Mouse (Mus musculus) forebrain, embryonic 10.5 days (tissue): ENCODE data around the gene Ubxn11. TPM values are rescaled to one million over a fixed set of nuclear protein-coding genes. Genes with fewer than 3 reads are reported as not detected.
A peak's percentile ranks its signal among the peaks of the same experiment; 100 is the strongest.
"Not testable (repeated sequence)": the region's sequence is repeated elsewhere in the genome, so short reads cannot be mapped to it uniquely, and the experiment has no call there.

Experiments
- DNase-seq: peaks from one replicate; pipeline ENCODE4 v3.0.0-alpha.2; 2017; ENCODE audit warnings: low spot score; ENCODE audit errors: extremely low spot score
- H3K27ac ChIP-seq: fragments of 300-500 bp; sonication (generic); 2 replicates; pipeline ENCODE4 v1.5.1; 2016; ENCODE audit warnings: mild to moderate bottlenecking
- H3K27me3 ChIP-seq: fragments of 300-500 bp; sonication (generic); 2 replicates; pipeline ENCODE4 v1.6.1; 2016; ENCODE audit warnings: mild to moderate bottlenecking; ENCODE audit not compliant: poor library complexity, severe bottlenecking
- H3K36me3 ChIP-seq: fragments of 300-500 bp; sonication (generic); replicated peaks from 2 replicates; pipeline ENCODE4 v1.6.1; 2016; ENCODE audit warnings: mild to moderate bottlenecking, moderate library complexity
- H3K4me1 ChIP-seq: fragments of 300-500 bp; sonication (generic); 2 replicates; pipeline ENCODE4 v1.6.1; 2016
- H3K4me3 ChIP-seq: fragments of 300-500 bp; sonication (generic); 2 replicates; pipeline ENCODE4 v1.5.1; 2016; ENCODE audit warnings: mild to moderate bottlenecking, moderate library complexity
- H3K9me3 ChIP-seq: fragments of 300-500 bp; sonication (generic); 2 replicates; pipeline ENCODE4 v1.6.1; 2016; ENCODE audit warnings: mild to moderate bottlenecking, moderate library complexity
- WGBS: fragments of 180-500 bp; shearing (Covaris S2); methylation state at CpG from one replicate; pipeline ENCODE4 v1.1.7; 2016; 5-methylcytosine and 5-hydroxymethylcytosine counted together
- polyA plus RNA-seq: library from polyadenylated mRNA; unstranded; fragments of >200 nt; fragmentation: Nextera tagmentation; extraction: Ambion mirVana; gene quantifications from 2 replicates; pipeline ENCODE4 v1.2.1, GENCODE M21; 2016

Gene Ubxn11
- polyA plus RNA-seq, 1 experiment from 2014 or later: 7.3 TPM

- no peak for DNase-seq
- H3K4me1 ChIP-seq: peaks cover 56% of the 10 kb centered on the region
- no peak overlapping the region for H3K4me3 ChIP-seq
- no peaks in the 10 kb centered on the region for H3K9me3 ChIP-seq
- H3K27me3 ChIP-seq: no peaks in the 10 kb centered on the region
- peaks cover 9% of the 10 kb centered on the region for H3K36me3 ChIP-seq
- 88% methylated on average over 15 of the region's 15 CpGs for WGBS
- no peak overlapping the region for H3K27ac ChIP-seq
These were observed 23.2 kb downstream of the Ubxn11 start for GRCm38 (mm10) chr4:134125383-134126060.

DNA sequence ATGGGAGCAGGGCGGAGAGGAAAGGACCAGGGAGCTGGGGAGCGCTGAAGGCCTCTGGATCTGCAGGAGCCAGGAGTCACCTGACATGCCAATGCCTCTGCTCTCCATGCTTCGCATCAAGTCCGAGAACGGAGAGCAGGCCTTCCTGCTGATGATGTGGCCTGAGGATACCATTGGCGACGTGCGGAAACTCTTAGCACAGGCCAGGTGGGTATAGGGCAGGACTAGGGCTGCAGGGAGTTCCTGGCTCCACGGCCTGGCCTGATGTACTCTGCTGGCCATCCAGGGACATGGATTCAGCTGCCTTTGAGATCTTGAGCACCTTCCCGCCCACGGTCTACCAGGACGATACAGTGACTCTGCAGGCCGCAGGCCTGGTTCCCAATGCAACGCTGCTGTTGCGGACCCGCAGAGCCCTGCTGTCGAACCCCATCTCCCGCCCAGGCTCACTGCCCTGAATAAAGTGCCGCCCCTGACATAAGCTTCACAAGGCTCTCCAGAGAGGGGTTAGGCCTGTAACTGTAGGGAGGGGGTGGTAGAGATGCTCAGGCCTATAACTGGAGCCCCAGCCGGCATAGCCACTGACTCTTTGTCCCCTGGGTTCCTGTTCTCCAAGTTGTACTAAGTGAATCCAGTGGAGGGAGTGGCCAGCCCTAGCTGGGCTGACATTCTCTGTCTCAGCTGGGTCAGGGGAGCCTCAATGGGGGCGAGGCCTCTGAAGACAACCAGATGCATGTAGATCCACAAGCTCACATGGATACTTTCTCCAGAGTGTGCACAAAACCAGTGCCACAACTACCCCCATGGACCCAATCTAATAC is 24.1 kb downstream of the Ubxn11 start:
- H3K27ac ChIP-seq: no peak overlapping the region
- DNase-seq: no peak
- H3K4me3 ChIP-seq: peak overlapping the region; percentile 91; the same call in 1 of the 2 replicates
- peaks cover 19% of the 10 kb centered on the region for H3K36me3 ChIP-seq
- 89% methylated on average over 21 of the region's 21 CpGs for WGBS
- peaks cover 53% of the 10 kb centered on the region for H3K4me1 ChIP-seq
- no peaks in the 10 kb centered on the region for H3K9me3 ChIP-seq
- H3K27me3 ChIP-seq: no peaks in the 10 kb centered on the region

- 90% methylated on average over 7 of the region's 7 CpGs for WGBS
- H3K27me3 ChIP-seq: no peaks in the 10 kb centered on the region
- no peak for DNase-seq
- H3K4me1 ChIP-seq: peaks cover 49% of the 10 kb centered on the region
- peak overlapping the region; percentile 91 for H3K4me3 ChIP-seq
- no peak overlapping the region for H3K27ac ChIP-seq
- peaks cover 23% of the 10 kb centered on the region for H3K36me3 ChIP-seq
- H3K9me3 ChIP-seq: no peaks in the 10 kb centered on the region
These were observed 24.7 kb downstream of the Ubxn11 start for GRCm38 (mm10) chr4:134127121-134127455.

DNA sequence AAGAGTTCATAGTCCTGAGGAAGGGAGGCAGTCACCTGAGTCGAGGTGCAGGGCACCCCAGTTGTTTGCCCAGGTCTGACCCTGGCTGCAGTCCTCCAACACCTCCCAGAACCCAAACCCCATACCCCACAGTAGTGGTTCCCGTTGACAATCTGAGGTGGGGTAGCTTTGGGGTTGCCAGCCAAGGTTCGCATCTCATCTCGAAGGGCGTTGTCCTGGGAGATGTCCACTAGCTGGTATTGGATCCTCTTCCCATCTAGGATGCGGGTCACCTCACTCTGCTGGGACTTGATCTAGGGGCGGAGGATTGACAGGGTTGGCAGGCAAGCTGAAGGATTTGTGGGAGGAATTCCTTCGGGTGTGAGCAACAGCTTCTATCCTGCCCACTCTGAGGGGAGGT is 25.4 kb downstream of the Ubxn11 start:
- Histone ChIP-seq H3K27me3 (no peaks in the 10 kb centered on the region), H3K27ac (peak overlapping the region; percentile 92)
- WGBS: 68% methylated on average over 8 of the region's 8 CpGs

GRCm38 (mm10) chr4:134128221-134128982 is 26.0 kb downstream of the Ubxn11 start, which contains the start of gene Sh3bgrl3:
Gene Sh3bgrl3 (minus strand): TSS chr4:134128789.
- H3K4me3 ChIP-seq: peak within 1 kb of the TSS; percentile 91
- WGBS: 0% methylated on average over 50 of the region's 50 CpGs
- H3K9me3 ChIP-seq: no peaks in the 10 kb centered on the region
- H3K36me3 ChIP-seq: peaks cover 31% of the 10 kb centered on the region
- H3K27me3 ChIP-seq: no peaks in the 10 kb centered on the region
- H3K4me1 ChIP-seq: peaks cover 47% of the 10 kb centered on the region
- H3K27ac ChIP-seq: peak within 1 kb of the TSS; percentile 92
- DNase-seq: peak; percentile 89

More for the DNA sequence above, 25.4 kb downstream of the Ubxn11 start:
- Histone ChIP-seq H3K9me3 (no peaks in the 10 kb centered on the region), H3K4me1 (peaks cover 47% of the 10 kb centered on the region), H3K36me3 (peaks cover 29% of the 10 kb centered on the region), H3K4me3 (peak overlapping the region; percentile 91)
- DNase-seq: no peak

DNA sequence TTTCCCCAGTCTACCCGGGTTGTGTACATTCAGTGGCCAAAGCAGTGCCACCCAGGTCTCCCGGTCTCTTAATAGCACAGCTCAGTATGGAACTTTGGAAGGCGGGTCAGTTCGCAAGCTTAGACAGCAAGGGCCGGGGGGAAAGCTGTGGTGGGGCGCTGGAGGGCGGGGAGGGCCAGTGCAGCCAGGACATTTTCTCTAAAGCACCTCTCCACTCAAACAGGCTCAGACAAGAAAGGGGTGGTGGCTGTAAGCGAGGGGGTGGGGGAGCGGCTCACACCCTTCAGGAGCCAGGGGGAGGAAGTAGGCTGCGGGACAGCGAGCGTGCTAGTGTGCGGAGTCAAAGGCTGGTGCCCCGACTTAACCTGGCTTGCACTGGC is 26.6 kb downstream of the Ubxn11 start:
- H3K4me3 ChIP-seq: peak overlapping the region; percentile 91
- 6% methylated on average over 14 of the region's 14 CpGs for WGBS
- H3K27ac ChIP-seq: peak overlapping the region; percentile 92
- no peaks in the 10 kb centered on the region for H3K9me3 ChIP-seq
- no peak for DNase-seq
- no peaks in the 10 kb centered on the region for H3K27me3 ChIP-seq
- H3K36me3 ChIP-seq: peaks cover 37% of the 10 kb centered on the region
- peaks cover 43% of the 10 kb centered on the region for H3K4me1 ChIP-seq

- DNase-seq: no peak
- no peaks in the 10 kb centered on the region for H3K27me3 ChIP-seq
- H3K27ac ChIP-seq: peak overlapping the region; percentile 92; the same call in 1 of the 2 replicates
- H3K9me3 ChIP-seq: no peaks in the 10 kb centered on the region
- WGBS: 52% methylated on average over 6 of the region's 6 CpGs
- H3K36me3 ChIP-seq: peaks cover 37% of the 10 kb centered on the region
- peak overlapping the region; percentile 91 for H3K4me3 ChIP-seq
- H3K4me1 ChIP-seq: peaks cover 38% of the 10 kb centered on the region
These were observed 27.1 kb downstream of the Ubxn11 start for GRCm38 (mm10) chr4:134129482-134129881.

DNA sequence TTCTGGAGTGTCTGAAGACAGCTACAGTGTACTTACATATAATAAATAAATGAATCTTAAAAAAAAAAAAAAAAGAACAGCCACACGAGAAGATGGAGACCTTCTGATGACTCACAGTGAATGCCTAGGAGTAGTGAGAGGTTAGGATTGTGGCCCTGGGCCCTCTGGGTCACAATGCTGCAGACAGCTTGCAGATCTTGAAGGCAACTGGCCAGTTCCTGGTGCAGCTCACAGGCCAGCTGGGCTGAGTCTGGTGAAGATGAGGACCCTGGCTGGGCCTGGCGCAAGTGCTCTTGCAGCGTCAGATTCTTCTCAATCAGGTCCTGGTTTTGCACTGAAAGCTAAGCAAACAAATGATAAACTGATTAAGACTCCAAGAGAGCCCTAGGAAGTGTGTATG is 29.7 kb downstream of the Ubxn11 start:
- no peak overlapping the region for H3K27ac ChIP-seq
- no peaks in the 10 kb centered on the region for H3K27me3 ChIP-seq
- no peak overlapping the region for H3K4me3 ChIP-seq
- DNase-seq: no peak
- H3K36me3 ChIP-seq: peaks cover 36% of the 10 kb centered on the region
- WGBS: 96% methylated on average over 3 of the region's 3 CpGs
- peaks cover 36% of the 10 kb centered on the region for H3K4me1 ChIP-seq
- no peaks in the 10 kb centered on the region for H3K9me3 ChIP-seq

- Histone ChIP-seq H3K27me3 (no peaks in the 10 kb centered on the region), H3K4me3 (no peak overlapping the region), H3K9me3 (no peaks in the 10 kb centered on the region), H3K36me3 (peaks cover 41% of the 10 kb centered on the region), H3K4me1 (peaks cover 31% of the 10 kb centered on the region), H3K27ac (no peak overlapping the region)
- DNase-seq: no peak
- WGBS: 89% methylated on average over 8 of the region's 8 CpGs
These were observed 30.2 kb downstream of the Ubxn11 start for GRCm38 (mm10) chr4:134132519-134133095.

DNA sequence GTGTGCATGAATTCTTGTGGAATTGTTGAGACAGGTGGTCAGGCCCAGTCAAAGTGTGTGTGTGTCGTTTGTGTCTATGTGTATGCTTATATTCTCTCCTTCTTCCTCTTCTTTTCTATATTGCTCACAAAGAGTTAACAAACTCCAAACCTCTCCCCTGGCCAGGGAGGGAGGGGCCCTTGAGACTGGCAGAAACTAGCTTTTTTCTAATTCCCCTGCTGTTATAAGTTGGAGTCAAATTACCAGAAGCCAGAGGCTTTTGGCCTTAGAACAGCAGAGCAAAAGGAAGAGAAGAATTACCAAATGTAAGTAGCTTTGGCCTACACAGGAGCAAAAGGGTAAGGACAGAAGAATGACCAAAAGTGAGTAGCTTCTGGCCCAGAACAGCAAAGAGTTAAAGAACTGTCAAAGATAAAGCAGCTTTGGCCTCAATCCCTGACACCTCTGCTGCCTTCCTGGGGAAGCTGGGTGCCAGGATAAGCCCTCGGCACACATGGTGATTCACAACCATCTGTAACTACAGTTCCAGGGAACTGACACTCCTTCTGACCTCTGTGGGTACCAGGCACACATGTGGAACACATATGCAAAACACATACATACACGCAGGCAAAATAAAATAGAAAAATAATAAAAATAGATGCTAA is 34.0 kb downstream of the Ubxn11 start:
- no peaks in the 10 kb centered on the region for H3K27me3 ChIP-seq
- H3K27ac ChIP-seq: no peak overlapping the region
- no peak overlapping the region for H3K4me3 ChIP-seq
- DNase-seq: no peak
- H3K36me3 ChIP-seq: peaks cover 54% of the 10 kb centered on the region
- H3K9me3 ChIP-seq: no peaks in the 10 kb centered on the region
- peaks cover 9% of the 10 kb centered on the region for H3K4me1 ChIP-seq
- WGBS: 78% methylated on average over 3 of the region's 3 CpGs

DNA sequence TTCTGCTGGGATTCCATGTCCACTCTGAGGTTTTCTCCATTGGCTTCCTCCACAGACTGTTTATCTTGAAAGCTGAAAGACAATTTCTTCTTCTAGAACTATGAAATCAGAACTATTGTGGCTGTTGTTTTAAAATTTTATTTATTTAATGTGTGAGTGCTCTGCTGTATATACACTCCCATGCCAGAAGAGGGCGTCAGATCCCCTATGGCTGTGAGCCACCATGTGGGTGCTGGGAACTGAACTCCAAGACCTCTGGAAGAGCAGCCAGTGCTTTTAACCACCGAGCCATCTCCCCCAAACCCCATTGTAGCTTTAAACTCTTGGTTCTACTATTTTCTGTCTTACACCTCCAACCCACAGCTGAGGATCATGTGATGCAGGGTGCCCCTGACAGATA is 36.5 kb downstream of the Ubxn11 start:
- H3K36me3 ChIP-seq: peaks cover 46% of the 10 kb centered on the region
- H3K4me1 ChIP-seq: peaks cover 9% of the 10 kb centered on the region
- no peak overlapping the region for H3K4me3 ChIP-seq
- H3K27me3 ChIP-seq: no peaks in the 10 kb centered on the region
- DNase-seq: no peak
- H3K9me3 ChIP-seq: no peaks in the 10 kb centered on the region
- no peak overlapping the region for H3K27ac ChIP-seq
- 83% methylated on average over 2 of the region's 2 CpGs for WGBS

GRCm38 (mm10) chr4:134144297-134144696 is 41.9 kb downstream of the Ubxn11 start:
- DNase-seq: not testable (repeated sequence)

More at GRCm38 (mm10) chr4:134144297-134144696, 41.9 kb downstream of the Ubxn11 start:
- not testable (repeated sequence) for H3K27ac ChIP-seq, H3K4me1 ChIP-seq, H3K9me3 ChIP-seq, H3K27me3 ChIP-seq, H3K4me3 ChIP-seq
- peaks cover 73% of the 10 kb centered on the region for H3K36me3 ChIP-seq
- 91% methylated on average over 5 of the region's 5 CpGs for WGBS
